Mouse (Mus musculus): ENCODE measurements around the gene Nav1. TPM values are rescaled to one million over a fixed set of nuclear protein-coding genes. Genes with fewer than 3 reads are reported as not detected.

The Nav1 gene
- polyA plus RNA-seq, 1 experiment from 2014 or later, result 1.1 TPM

- no peaks in the 10 kb centered on the region for H3K27me3 ChIP-seq (ENCODE audit: control insufficient read depth, insufficient read depth, low read depth, low read length)
Observed at GRCm38 (mm10) chr1:135605530-135605929, 1.6 kb downstream of the Nav1 start.

GRCm38 (mm10) chr1:135604361-135605052, 2.6 kb downstream of the Nav1 start:
- Histone ChIP-seq H3K27ac (ENCODE audit: low read length) (no peak overlapping the region), H3K9me3 (replicated peaks; ENCODE audit: control insufficient read depth, low read length) (no peaks in the 10 kb centered on the region), H3K27me3 (ENCODE audit: control insufficient read depth, insufficient read depth, low read depth, low read length) (no peaks in the 10 kb centered on the region), H3K9ac (ENCODE audit: low read depth, low read length) (no peak overlapping the region), H3K4me1 (ENCODE audit: control insufficient read depth, low read depth, low read length) (no peaks in the 10 kb centered on the region), H3K4me3 (ENCODE audit: low read depth, low read length) (no peak overlapping the region), H3K36me3 (ENCODE audit: control insufficient read depth, insufficient read depth) (no peaks in the 10 kb centered on the region), H3K4me2 (ENCODE audit: low read depth, low read length) (no peak overlapping the region)
- ATAC-seq (ENCODE audit: low read depth), result no peak
- 57% methylated on average over 7 of the region's 7 CpGs for WGBS (ENCODE audit: insufficient replicate concordance)

More at GRCm38 (mm10) chr1:135605530-135605929, 1.6 kb downstream of the Nav1 start:
- Histone ChIP-seq H3K36me3 (ENCODE audit: control insufficient read depth, insufficient read depth) (no peaks in the 10 kb centered on the region), H3K9ac (ENCODE audit: low read depth, low read length) (no peak overlapping the region), H3K4me2 (ENCODE audit: low read depth, low read length) (no peak overlapping the region), H3K4me3 (ENCODE audit: low read depth, low read length) (no peak overlapping the region), H3K27ac (ENCODE audit: low read length) (no peak overlapping the region), H3K4me1 (ENCODE audit: control insufficient read depth, low read depth, low read length) (no peaks in the 10 kb centered on the region), H3K9me3 (replicated peaks; ENCODE audit: control insufficient read depth, low read length) (no peaks in the 10 kb centered on the region)
- WGBS (ENCODE audit: insufficient replicate concordance), result 69% methylated on average over 5 of the region's 5 CpGs
- no peak for ATAC-seq (ENCODE audit: low read depth)

- Histone ChIP-seq H3K9me3 (replicated peaks; ENCODE audit: control insufficient read depth, low read length) (no peaks in the 10 kb centered on the region), H3K27ac (ENCODE audit: low read length) (no peak overlapping the region), H3K4me3 (ENCODE audit: low read depth, low read length) (no peak overlapping the region), H3K27me3 (ENCODE audit: control insufficient read depth, insufficient read depth, low read depth, low read length) (no peaks in the 10 kb centered on the region), H3K4me2 (ENCODE audit: low read depth, low read length) (no peak overlapping the region), H3K36me3 (ENCODE audit: control insufficient read depth, insufficient read depth) (no peaks in the 10 kb centered on the region), H3K9ac (ENCODE audit: low read depth, low read length) (no peak overlapping the region), H3K4me1 (ENCODE audit: control insufficient read depth, low read depth, low read length) (no peaks in the 10 kb centered on the region)
- ATAC-seq (ENCODE audit: low read depth), result no peak
- WGBS (ENCODE audit: insufficient replicate concordance), result 64% methylated on average over 11 of the region's 11 CpGs
Observed at GRCm38 (mm10) chr1:135603121-135603870, 3.8 kb downstream of the Nav1 start.

GRCm38 (mm10) chr1:135600023-135601005, 6.8 kb downstream of the Nav1 start:
- Histone ChIP-seq H3K9me3 (replicated peaks; ENCODE audit: control insufficient read depth, low read length) (no peaks in the 10 kb centered on the region), H3K4me2 (ENCODE audit: low read depth, low read length) (no peak overlapping the region), H3K27ac (ENCODE audit: low read length) (no peak overlapping the region), H3K9ac (ENCODE audit: low read depth, low read length) (no peak overlapping the region), H3K36me3 (ENCODE audit: control insufficient read depth, insufficient read depth) (no peaks in the 10 kb centered on the region), H3K4me3 (ENCODE audit: low read depth, low read length) (no peak overlapping the region), H3K27me3 (ENCODE audit: control insufficient read depth, insufficient read depth, low read depth, low read length) (no peaks in the 10 kb centered on the region), H3K4me1 (ENCODE audit: control insufficient read depth, low read depth, low read length) (no peaks in the 10 kb centered on the region)
- no peak for ATAC-seq (ENCODE audit: low read depth)
- WGBS (ENCODE audit: insufficient replicate concordance), result 70% methylated on average over 15 of the region's 15 CpGs

- WGBS (ENCODE audit: insufficient replicate concordance), result 51% methylated on average over 8 of the region's 8 CpGs
- no peaks in the 10 kb centered on the region for H3K27me3 ChIP-seq (ENCODE audit: control insufficient read depth, insufficient read depth, low read depth, low read length)
- no peak overlapping the region for H3K27ac ChIP-seq (ENCODE audit: low read length)
- H3K36me3 ChIP-seq (ENCODE audit: control insufficient read depth, insufficient read depth), result no peaks in the 10 kb centered on the region
- no peak for ATAC-seq (ENCODE audit: low read depth)
- H3K4me1 ChIP-seq (ENCODE audit: control insufficient read depth, low read depth, low read length), result no peaks in the 10 kb centered on the region
- no peaks in the 10 kb centered on the region for H3K9me3 ChIP-seq (replicated peaks; ENCODE audit: control insufficient read depth, low read length)
- no peak overlapping the region for H3K4me3 ChIP-seq (ENCODE audit: low read depth, low read length)
- H3K9ac ChIP-seq (ENCODE audit: low read depth, low read length), result no peak overlapping the region
- no peak overlapping the region for H3K4me2 ChIP-seq (ENCODE audit: low read depth, low read length)
Observed at GRCm38 (mm10) chr1:135598251-135598879, 8.7 kb downstream of the Nav1 start.

- H3K27me3 ChIP-seq (ENCODE audit: control insufficient read depth, insufficient read depth, low read depth, low read length), result no peaks in the 10 kb centered on the region
- WGBS (ENCODE audit: insufficient replicate concordance), result 48% methylated on average over 9 of the region's 9 CpGs
- H3K4me1 ChIP-seq (ENCODE audit: control insufficient read depth, low read depth, low read length), result no peaks in the 10 kb centered on the region
- H3K27ac ChIP-seq (ENCODE audit: low read length), result no peak overlapping the region
- H3K9ac ChIP-seq (ENCODE audit: low read depth, low read length), result no peak overlapping the region
- H3K4me2 ChIP-seq (ENCODE audit: low read depth, low read length), result no peak overlapping the region
- no peak overlapping the region for H3K4me3 ChIP-seq (ENCODE audit: low read depth, low read length)
- no peak for ATAC-seq (ENCODE audit: low read depth)
- no peaks in the 10 kb centered on the region for H3K9me3 ChIP-seq (replicated peaks; ENCODE audit: control insufficient read depth, low read length)
- no peaks in the 10 kb centered on the region for H3K36me3 ChIP-seq (ENCODE audit: control insufficient read depth, insufficient read depth)
Observed at GRCm38 (mm10) chr1:135594279-135594903, 12.7 kb downstream of the Nav1 start.

GRCm38 (mm10) chr1:135593560-135594278, 13.4 kb downstream of the Nav1 start:
- Histone ChIP-seq H3K4me2 (ENCODE audit: low read depth, low read length) (no peak overlapping the region), H3K36me3 (ENCODE audit: control insufficient read depth, insufficient read depth) (no peaks in the 10 kb centered on the region), H3K27me3 (ENCODE audit: control insufficient read depth, insufficient read depth, low read depth, low read length) (no peaks in the 10 kb centered on the region), H3K27ac (ENCODE audit: low read length) (no peak overlapping the region), H3K9ac (ENCODE audit: low read depth, low read length) (no peak overlapping the region), H3K9me3 (replicated peaks; ENCODE audit: control insufficient read depth, low read length) (no peaks in the 10 kb centered on the region), H3K4me3 (ENCODE audit: low read depth, low read length) (no peak overlapping the region), H3K4me1 (ENCODE audit: control insufficient read depth, low read depth, low read length) (no peaks in the 10 kb centered on the region)
- no peak for ATAC-seq (ENCODE audit: low read depth)
- WGBS (ENCODE audit: insufficient replicate concordance), result 52% methylated on average over 6 of the region's 6 CpGs

GRCm38 (mm10) chr1:135590776-135591175, 16.3 kb downstream of the Nav1 start:
- no peak overlapping the region for H3K27ac ChIP-seq (ENCODE audit: low read length)
- H3K4me1 ChIP-seq (ENCODE audit: control insufficient read depth, low read depth, low read length), result no peaks in the 10 kb centered on the region
- H3K9ac ChIP-seq (ENCODE audit: low read depth, low read length), result no peak overlapping the region
- no peak overlapping the region for H3K4me2 ChIP-seq (ENCODE audit: low read depth, low read length)
- 68% methylated on average over 9 of the region's 9 CpGs for WGBS (ENCODE audit: insufficient replicate concordance)
- H3K4me3 ChIP-seq (ENCODE audit: low read depth, low read length), result no peak overlapping the region
- ATAC-seq (ENCODE audit: low read depth), result no peak
- H3K9me3 ChIP-seq (replicated peaks; ENCODE audit: control insufficient read depth, low read length), result no peaks in the 10 kb centered on the region
- peaks cover 6% of the 10 kb centered on the region; the same call in 1 of the 2 replicates for H3K27me3 ChIP-seq (ENCODE audit: control insufficient read depth, insufficient read depth, low read depth, low read length)
- H3K36me3 ChIP-seq (ENCODE audit: control insufficient read depth, insufficient read depth), result no peaks in the 10 kb centered on the region
